Mouse (Mus musculus) induced T-regulatory cell, adult 2 months (primary cell): ENCODE measurements around the gene Cts3.
"Not testable (repeated sequence)": the region's sequence is repeated elsewhere in the genome, so short reads cannot be mapped to it uniquely, and the experiment has no call there.

Experiments used
- DNase-seq: peaks from one replicate; pipeline ENCODE4 v3.0.0-alpha.2; 2012; ENCODE audit warnings: low read depth

The Cts3 gene

GRCm38 (mm10) chr13:61570027-61570426, at the start of gene Cts3:
Cts3 (minus strand) TSS chr13:61570127.
- DNase-seq: no peak

- DNase-seq: not testable (repeated sequence)
Observed at GRCm38 (mm10) chr13:61568074-61568473, 1.9 kb downstream of the Cts3 start, which contains the start of gene Gm49352. Gm49352 (minus strand) TSS chr13:61568174.

- DNase-seq: no peak
Observed at GRCm38 (mm10) chr13:61541631-61542030, 28.3 kb downstream of the Cts3 start, which contains the start of gene Ctsm. Ctsm (minus strand) TSS chr13:61541839.
